Mouse (Mus musculus): ENCODE measurements around the gene Igfbp4. TPM values are rescaled to one million over a fixed set of nuclear protein-coding genes. Genes with fewer than 3 reads are reported as not detected.

Igfbp4 gene
- polyA plus RNA-seq (2015; fragmentation: Nextera tagmentation; extraction: Ambion mirVana): 498 and 524 TPM in 2 replicates

- Histone ChIP-seq H3K36me3 (no peaks in the 10 kb centered on the region), H3K9ac (peak within 1 kb of the TSS; percentile 73), H3K9me3 (no peaks in the 10 kb centered on the region), H3K4me2 (peak within 1 kb of the TSS; percentile 94), H3K4me3 (peak within 1 kb of the TSS; percentile 71), H3K4me1 (peaks cover 46% of the 10 kb centered on the region), H3K27ac (peak within 1 kb of the TSS; percentile 91), H3K27me3 (no peaks in the 10 kb centered on the region)
- WGBS: under 1% methylated on average over 63 of the region's 63 CpGs
- peak; percentile 82 for ATAC-seq (ENCODE audit: borderline replicate concordance, extremely low read depth, low FRiP score, low TSS enrichment)
These were observed at the start of gene Igfbp4 for GRCm38 (mm10) chr11:99041051-99041729. Gene Igfbp4 (plus strand): TSS chr11:99041244.

- no peaks in the 10 kb centered on the region for H3K4me1 ChIP-seq
- no peak overlapping the region for H3K4me3 ChIP-seq
- no peak overlapping the region for H3K9ac ChIP-seq
- no peaks in the 10 kb centered on the region for H3K27me3 ChIP-seq
- no peak for ATAC-seq (ENCODE audit: borderline replicate concordance, extremely low read depth, low FRiP score, low TSS enrichment)
- 89% methylated on average over 7 of the region's 7 CpGs for WGBS
- H3K4me2 ChIP-seq: no peak overlapping the region
- H3K9me3 ChIP-seq: no peaks in the 10 kb centered on the region
- H3K36me3 ChIP-seq: peaks cover 99% of the 10 kb centered on the region
- H3K27ac ChIP-seq: no peak overlapping the region
These were observed 45.1 kb upstream of the Igfbp4 start for GRCm38 (mm10) chr11:98995987-98996386.

- Histone ChIP-seq H3K27me3 (no peaks in the 10 kb centered on the region), H3K27ac (no peak overlapping the region), H3K4me1 (no peaks in the 10 kb centered on the region), H3K9me3 (no peaks in the 10 kb centered on the region), H3K36me3 (peaks cover 99% of the 10 kb centered on the region), H3K4me3 (no peak overlapping the region), H3K4me2 (no peak overlapping the region), H3K9ac (no peak overlapping the region)
- ATAC-seq (ENCODE audit: borderline replicate concordance, extremely low read depth, low FRiP score, low TSS enrichment): no peak
- 93% methylated on average over 4 of the region's 4 CpGs for WGBS
These were observed 43.4 kb upstream of the Igfbp4 start for GRCm38 (mm10) chr11:98997659-98998058.

- Histone ChIP-seq H3K9me3 (no peaks in the 10 kb centered on the region), H3K36me3 (peaks cover 99% of the 10 kb centered on the region), H3K4me1 (no peaks in the 10 kb centered on the region), H3K27ac (no peak overlapping the region), H3K4me3 (no peak overlapping the region), H3K4me2 (no peak overlapping the region), H3K27me3 (no peaks in the 10 kb centered on the region), H3K9ac (no peak overlapping the region)
- ATAC-seq (ENCODE audit: borderline replicate concordance, extremely low read depth, low FRiP score, low TSS enrichment): no peak
These were observed 42.3 kb upstream of the Igfbp4 start for GRCm38 (mm10) chr11:98998776-98999175.

- no peak for ATAC-seq (ENCODE audit: borderline replicate concordance, extremely low read depth, low FRiP score, low TSS enrichment)
- Histone ChIP-seq H3K4me2 (no peak overlapping the region), H3K9me3 (no peaks in the 10 kb centered on the region), H3K27ac (no peak overlapping the region), H3K36me3 (peaks cover 99% of the 10 kb centered on the region), H3K4me1 (no peaks in the 10 kb centered on the region), H3K27me3 (no peaks in the 10 kb centered on the region), H3K9ac (no peak overlapping the region), H3K4me3 (no peak overlapping the region)
- WGBS: 93% methylated on average over 11 of the region's 11 CpGs
These were observed 41.8 kb upstream of the Igfbp4 start for GRCm38 (mm10) chr11:98999243-98999642.

- ATAC-seq (ENCODE audit: borderline replicate concordance, extremely low read depth, low FRiP score, low TSS enrichment): no peak
- no peak overlapping the region for H3K9ac ChIP-seq
- no peak overlapping the region for H3K4me2 ChIP-seq
- H3K9me3 ChIP-seq: no peaks in the 10 kb centered on the region
- H3K4me3 ChIP-seq: no peak overlapping the region
- peaks cover 92% of the 10 kb centered on the region for H3K36me3 ChIP-seq
- 82% methylated on average over 9 of the region's 9 CpGs for WGBS
- H3K4me1 ChIP-seq: no peaks in the 10 kb centered on the region
- H3K27me3 ChIP-seq: no peaks in the 10 kb centered on the region
- H3K27ac ChIP-seq: no peak overlapping the region
These were observed 34.3 kb upstream of the Igfbp4 start for GRCm38 (mm10) chr11:99006788-99007187.

GRCm38 (mm10) chr11:99010124-99010523, 30.9 kb upstream of the Igfbp4 start:
- no peak overlapping the region for H3K4me3 ChIP-seq
- no peak overlapping the region for H3K27ac ChIP-seq
- no peak for ATAC-seq (ENCODE audit: borderline replicate concordance, extremely low read depth, low FRiP score, low TSS enrichment)
- no peak overlapping the region for H3K9ac ChIP-seq
- H3K36me3 ChIP-seq: peaks cover 95% of the 10 kb centered on the region
- H3K27me3 ChIP-seq: no peaks in the 10 kb centered on the region
- H3K9me3 ChIP-seq: no peaks in the 10 kb centered on the region
- H3K4me2 ChIP-seq: no peak overlapping the region
- 66% methylated on average over 4 of the region's 4 CpGs for WGBS
- no peaks in the 10 kb centered on the region for H3K4me1 ChIP-seq

GRCm38 (mm10) chr11:99010706-99011105, 30.3 kb upstream of the Igfbp4 start:
- no peaks in the 10 kb centered on the region for H3K9me3 ChIP-seq
- H3K27ac ChIP-seq: no peak overlapping the region
- peaks cover 95% of the 10 kb centered on the region for H3K36me3 ChIP-seq
- WGBS: 92% methylated on average over 5 of the region's 5 CpGs
- H3K4me2 ChIP-seq: no peak overlapping the region
- H3K9ac ChIP-seq: no peak overlapping the region
- no peaks in the 10 kb centered on the region for H3K27me3 ChIP-seq
- no peak overlapping the region for H3K4me3 ChIP-seq
- H3K4me1 ChIP-seq: no peaks in the 10 kb centered on the region
- no peak for ATAC-seq (ENCODE audit: borderline replicate concordance, extremely low read depth, low FRiP score, low TSS enrichment)

- H3K4me3 ChIP-seq: no peak overlapping the region
- H3K4me1 ChIP-seq: no peaks in the 10 kb centered on the region
- WGBS: 100% methylated on average over 1 of the region's 1 CpGs
- peaks cover 99% of the 10 kb centered on the region for H3K36me3 ChIP-seq
- no peak overlapping the region for H3K4me2 ChIP-seq
- H3K9me3 ChIP-seq: no peaks in the 10 kb centered on the region
- no peak overlapping the region for H3K27ac ChIP-seq
- no peak overlapping the region for H3K9ac ChIP-seq
- H3K27me3 ChIP-seq: no peaks in the 10 kb centered on the region
- no peak for ATAC-seq (ENCODE audit: borderline replicate concordance, extremely low read depth, low FRiP score, low TSS enrichment)
These were observed 27.2 kb upstream of the Igfbp4 start for GRCm38 (mm10) chr11:99013856-99014255.

- Histone ChIP-seq H3K27ac (no peak overlapping the region), H3K4me1 (peaks cover 18% of the 10 kb centered on the region), H3K4me3 (no peak overlapping the region), H3K4me2 (no peak overlapping the region), H3K9me3 (no peaks in the 10 kb centered on the region), H3K27me3 (no peaks in the 10 kb centered on the region), H3K36me3 (peaks cover 68% of the 10 kb centered on the region), H3K9ac (no peak overlapping the region)
- no peak for ATAC-seq (ENCODE audit: borderline replicate concordance, extremely low read depth, low FRiP score, low TSS enrichment)
- WGBS: 92% methylated on average over 6 of the region's 6 CpGs
These were observed 21.2 kb upstream of the Igfbp4 start for GRCm38 (mm10) chr11:99019844-99020243.

GRCm38 (mm10) chr11:99022384-99022933, 18.6 kb upstream of the Igfbp4 start:
- Histone ChIP-seq H3K9ac (peak overlapping the region; percentile 71; the same call in 1 of the 2 replicates), H3K4me3 (peak overlapping the region; percentile 73)
- 60% methylated on average over 5 of the region's 5 CpGs for WGBS

GRCm38 (mm10) chr11:99023094-99023493, 17.9 kb upstream of the Igfbp4 start:
- Histone ChIP-seq H3K4me3 (peak overlapping the region; percentile 73), H3K27ac (peak overlapping the region; percentile 77)
- 1% methylated on average over 4 of the region's 4 CpGs for WGBS

More at GRCm38 (mm10) chr11:99022384-99022933, 18.6 kb upstream of the Igfbp4 start:
- peak overlapping the region; percentile 58 for H3K4me2 ChIP-seq
- peaks cover 24% of the 10 kb centered on the region for H3K4me1 ChIP-seq
- ATAC-seq (ENCODE audit: borderline replicate concordance, extremely low read depth, low FRiP score, low TSS enrichment): no peak
- peaks cover 42% of the 10 kb centered on the region for H3K36me3 ChIP-seq
- no peaks in the 10 kb centered on the region for H3K9me3 ChIP-seq
- H3K27ac ChIP-seq: no peak overlapping the region
- H3K27me3 ChIP-seq: no peaks in the 10 kb centered on the region

More at GRCm38 (mm10) chr11:99023094-99023493, 17.9 kb upstream of the Igfbp4 start:
- H3K9ac ChIP-seq: peak overlapping the region; percentile 71
- no peaks in the 10 kb centered on the region for H3K27me3 ChIP-seq
- peak overlapping the region; percentile 58 for H3K4me2 ChIP-seq
- H3K9me3 ChIP-seq: no peaks in the 10 kb centered on the region
- H3K4me1 ChIP-seq: peaks cover 24% of the 10 kb centered on the region
- peaks cover 36% of the 10 kb centered on the region for H3K36me3 ChIP-seq
- ATAC-seq (ENCODE audit: borderline replicate concordance, extremely low read depth, low FRiP score, low TSS enrichment): no peak

Measured in lung, embryonic 15.5 days (tissue).